Mouse (Mus musculus): ENCODE results near the gene Slc29a3.
A peak's percentile ranks its signal among the peaks of the same experiment; 100 is the strongest.
"Not testable (repeated sequence)": the region's sequence is repeated elsewhere in the genome, so short reads cannot be mapped to it uniquely, and the experiment has no call there.

The Slc29a3 gene

GRCm38 (mm10) chr10:60723345-60723744 is 29.2 kb downstream of the Slc29a3 start:
- DNase-seq: no peak

DNA sequence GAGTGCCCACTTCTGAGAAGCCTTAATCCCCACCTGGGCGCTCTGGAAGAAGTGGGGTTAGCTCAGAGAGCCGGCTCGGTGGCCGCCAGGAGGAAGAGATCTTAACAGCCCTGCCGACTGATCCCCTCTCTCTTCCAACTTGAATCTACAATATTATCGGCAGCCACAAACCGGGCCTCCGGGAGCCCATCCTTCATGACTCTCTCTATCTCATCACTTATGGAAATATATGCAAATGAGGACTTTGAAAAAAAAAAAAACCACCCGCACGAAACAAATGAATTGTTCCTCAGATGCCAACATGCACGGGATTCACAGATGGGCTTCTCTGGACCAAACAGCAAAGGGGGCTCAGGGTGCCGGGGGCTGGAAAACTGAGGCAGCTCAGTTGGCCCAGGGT is 31.0 kb downstream of the Slc29a3 start:
- no peak for DNase-seq

DNA sequence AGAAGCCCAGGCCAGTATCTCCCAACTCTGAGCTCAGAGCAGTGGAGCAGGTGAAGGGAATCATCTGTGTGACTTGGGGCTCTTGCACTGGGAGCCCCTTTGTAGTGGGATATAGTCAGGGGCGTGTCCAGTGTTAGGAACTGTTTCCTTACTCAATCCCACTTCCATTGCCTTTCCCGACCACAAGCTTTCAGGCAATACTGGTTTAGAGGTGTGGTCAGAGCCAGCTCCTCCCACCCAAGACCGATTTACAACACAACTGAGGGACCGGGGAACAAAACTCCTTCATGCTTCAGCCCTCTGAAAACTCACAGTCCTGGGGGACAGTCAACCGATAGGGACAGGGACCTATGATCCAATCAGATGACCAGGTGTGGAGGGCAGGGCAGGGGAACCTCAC is 32.1 kb downstream of the Slc29a3 start:
- no peak for DNase-seq

- DNase-seq: no peak
These were observed 34.1 kb downstream of the Slc29a3 start for GRCm38 (mm10) chr10:60718491-60718890.

- no peak for DNase-seq
These were observed 36.1 kb downstream of the Slc29a3 start for GRCm38 (mm10) chr10:60716449-60716848.

DNA sequence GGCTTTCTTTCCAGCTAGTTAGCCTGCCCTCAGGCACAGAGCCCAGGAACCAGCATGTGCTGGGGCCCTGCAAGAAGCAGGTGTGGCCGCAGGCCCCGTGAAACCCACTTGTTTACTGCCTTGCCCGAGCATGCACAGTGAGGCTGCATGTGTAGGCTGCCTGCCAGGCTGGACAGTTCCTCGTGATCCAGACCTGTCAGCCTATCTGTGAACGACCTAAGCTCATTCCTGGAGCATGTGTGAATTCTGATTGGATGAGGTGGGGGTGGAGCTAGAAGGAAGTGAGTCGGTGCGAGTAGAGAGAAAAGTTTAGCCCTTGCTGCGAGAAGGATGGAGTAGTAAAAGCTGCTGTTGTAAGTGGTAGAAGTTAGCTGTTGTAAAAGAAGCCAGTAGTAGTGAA is 40.3 kb downstream of the Slc29a3 start:
- not testable (repeated sequence) for DNase-seq

DNA sequence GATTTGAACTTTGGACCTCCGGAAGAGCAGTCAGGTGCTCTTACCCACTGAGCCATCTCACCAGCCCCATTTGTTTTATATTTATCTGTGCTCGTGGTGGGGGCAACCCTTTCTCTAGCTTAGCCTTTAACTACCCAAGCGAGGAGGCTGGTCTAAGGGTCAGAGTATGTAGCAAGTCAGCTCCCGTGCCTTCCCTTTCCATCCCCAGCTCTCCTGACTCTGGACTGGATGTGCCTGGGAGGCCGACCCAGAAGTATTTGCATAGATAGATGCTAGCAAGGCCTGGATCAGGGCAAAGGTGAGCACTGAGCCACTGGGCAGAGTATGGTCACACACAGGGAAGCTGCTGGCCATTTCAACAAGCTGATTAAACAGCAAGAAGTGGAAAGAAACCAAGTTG is 43.8 kb downstream of the Slc29a3 start:
- DNase-seq: no peak

GRCm38 (mm10) chr10:60706268-60706667 is 46.3 kb downstream of the Slc29a3 start:
- no peak for DNase-seq

GRCm38 (mm10) chr10:60705134-60705533 is 47.5 kb downstream of the Slc29a3 start:
- no peak for DNase-seq

- no peak for DNase-seq
These were observed 54.8 kb downstream of the Slc29a3 start for GRCm38 (mm10) chr10:60697775-60698174.

DNA sequence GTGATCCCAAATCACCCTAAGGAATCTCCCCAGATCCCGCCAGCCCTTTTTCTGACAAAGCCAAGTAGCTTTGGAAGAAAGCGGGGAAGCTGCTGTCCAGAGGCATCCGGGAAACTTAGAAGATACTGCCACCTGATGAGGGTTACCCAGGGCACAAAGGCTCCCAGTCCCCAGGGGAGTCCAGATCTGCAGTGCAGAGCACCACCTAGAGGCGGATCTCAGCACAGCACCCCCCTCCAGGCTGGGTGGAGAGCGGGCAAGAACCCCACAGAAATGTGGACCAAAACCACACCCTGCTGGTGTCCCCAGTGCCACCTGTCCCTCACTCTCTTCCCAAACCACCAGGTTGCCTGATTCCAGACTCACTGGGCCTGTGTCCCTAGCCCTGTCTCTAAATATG is 55.6 kb downstream of the Slc29a3 start:
- DNase-seq: peak; percentile 55

- no peak for DNase-seq
These were observed 56.2 kb downstream of the Slc29a3 start, which contains the start of gene Cdh23 for GRCm38 (mm10) chr10:60696390-60696789. Cdh23 (minus strand) TSS chr10:60696490.

GRCm38 (mm10) chr10:60691671-60692390 is 60.8 kb downstream of the Slc29a3 start:
- DNase-seq: no peak

DNA sequence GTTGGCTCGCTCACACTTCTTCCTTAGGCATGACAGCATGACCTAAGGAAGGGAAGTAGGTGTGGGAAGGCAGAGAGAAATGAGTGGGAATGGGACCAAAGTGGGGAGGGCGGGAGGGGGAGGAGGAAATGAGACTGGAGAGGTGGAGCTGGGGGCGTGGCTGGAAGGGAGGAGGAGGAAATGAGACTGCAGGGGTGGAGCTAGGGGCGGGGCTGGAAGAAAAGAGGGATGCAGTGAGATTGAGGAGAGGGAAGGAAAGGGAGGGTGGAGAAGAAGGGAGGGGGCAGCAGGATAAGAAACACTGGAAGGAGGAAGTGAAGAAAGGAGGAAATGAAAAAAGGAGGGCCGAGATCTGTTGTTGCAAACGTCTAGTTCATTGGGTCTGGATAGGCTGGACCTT is 61.6 kb downstream of the Slc29a3 start:
- no peak for DNase-seq

GRCm38 (mm10) chr10:60689396-60689795 is 63.2 kb downstream of the Slc29a3 start:
- no peak for DNase-seq

GRCm38 (mm10) chr10:60687011-60687776 is 65.4 kb downstream of the Slc29a3 start:
- DNase-seq: peak; percentile 55

- DNase-seq: no peak
These were observed 66.0 kb downstream of the Slc29a3 start for GRCm38 (mm10) chr10:60686641-60686975.

- no peak for DNase-seq
These were observed 66.6 kb downstream of the Slc29a3 start for GRCm38 (mm10) chr10:60685764-60686640.

- no peak for DNase-seq
These were observed 73.7 kb downstream of the Slc29a3 start for GRCm38 (mm10) chr10:60678926-60679325.

- DNase-seq: no peak
These were observed 75.3 kb downstream of the Slc29a3 start for GRCm38 (mm10) chr10:60677319-60677718.

GRCm38 (mm10) chr10:60670166-60670565 is 82.4 kb downstream of the Slc29a3 start:
- no peak for DNase-seq

DNA sequence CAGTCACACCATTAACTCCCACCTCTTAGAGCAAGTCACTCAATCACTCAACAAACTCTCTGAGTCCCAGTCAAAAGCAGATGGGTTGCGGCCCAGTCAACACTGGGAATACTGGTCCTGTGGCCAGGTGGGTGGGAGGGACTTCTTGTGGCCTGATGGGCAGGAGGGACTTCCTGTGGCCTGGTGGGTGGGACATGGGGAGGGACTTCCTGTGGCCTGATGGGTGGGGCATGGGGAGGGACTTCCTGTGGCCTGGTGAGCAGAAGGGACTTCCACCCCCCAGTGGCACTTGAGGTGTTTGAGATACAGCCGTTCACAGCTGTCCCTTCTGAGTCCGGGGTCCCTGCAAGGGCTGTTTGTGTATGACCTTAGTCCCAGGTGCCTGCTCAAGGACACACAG is 84.0 kb downstream of the Slc29a3 start:
- DNase-seq: no peak

All from cerebellum, adult 8-10 months (tissue).